Mouse (Mus musculus) limb, embryonic 12.5 days (tissue): ENCODE measurements around the gene Fbxl14. TPM values are rescaled to one million over a fixed set of nuclear protein-coding genes. Genes with fewer than 3 reads are reported as not detected.

Source experiments
- ATAC-seq: fragments of 200-750 bp; cut with Nextera tagmentation; 2 replicates; pipeline ENCODE4 v1.8.0; 2017; ENCODE audit warnings: low read depth, moderate TSS enrichment; ENCODE audit not compliant: insufficient number of reproducible peaks, insufficient read depth, low FRiP score, low TSS enrichment
- H3K27ac ChIP-seq: fragments of 300-500 bp; sonication (generic); 2 replicates; pipeline ENCODE4 v1.5.1; 2016; ENCODE audit warnings: mild to moderate bottlenecking, moderate library complexity
- H3K27me3 ChIP-seq: fragments of 300-500 bp; sonication (generic); 2 replicates; pipeline ENCODE4 v1.6.1; 2016; ENCODE audit warnings: mild to moderate bottlenecking, moderate library complexity
- H3K36me3 ChIP-seq: fragments of 300-500 bp; sonication (generic); 2 replicates; pipeline ENCODE4 v1.6.1; 2016; ENCODE audit warnings: mild to moderate bottlenecking, moderate library complexity
- H3K4me1 ChIP-seq: fragments of 300-500 bp; sonication (generic); replicated peaks from 2 replicates; pipeline ENCODE4 v1.6.1; 2016
- H3K4me2 ChIP-seq: fragments of 300-500 bp; sonication (generic); 2 replicates; pipeline ENCODE4 v1.6.1; 2016; ENCODE audit warnings: mild to moderate bottlenecking, moderate library complexity
- H3K4me3 ChIP-seq: fragments of 300-500 bp; sonication (generic); replicated peaks from 2 replicates; pipeline ENCODE4 v1.5.1; 2016; ENCODE audit warnings: mild to moderate bottlenecking
- H3K9ac ChIP-seq: fragments of 300-500 bp; sonication (generic); replicated peaks from 2 replicates; pipeline ENCODE4 v1.6.1; 2016; ENCODE audit warnings: mild to moderate bottlenecking, moderate library complexity
- H3K9me3 ChIP-seq: fragments of 300-500 bp; sonication (generic); 2 replicates; pipeline ENCODE4 v1.6.1; 2016; ENCODE audit warnings: mild to moderate bottlenecking, moderate library complexity
- WGBS: fragments of 180-500 bp; shearing (Covaris S2); methylation state at CpG from one replicate; pipeline ENCODE4 v1.1.7; 2016; 5-methylcytosine and 5-hydroxymethylcytosine counted together
- polyA plus RNA-seq: library from polyadenylated mRNA; unstranded; fragments of >200 nt; fragmentation: Nextera tagmentation; extraction: Ambion mirVana; gene quantifications from 2 replicates; pipeline ENCODE4 v1.2.1, GENCODE M21; 2016

Gene Fbxl14
- polyA plus RNA-seq, 1 experiment from 2014 or later, result 4.9 TPM

DNA sequence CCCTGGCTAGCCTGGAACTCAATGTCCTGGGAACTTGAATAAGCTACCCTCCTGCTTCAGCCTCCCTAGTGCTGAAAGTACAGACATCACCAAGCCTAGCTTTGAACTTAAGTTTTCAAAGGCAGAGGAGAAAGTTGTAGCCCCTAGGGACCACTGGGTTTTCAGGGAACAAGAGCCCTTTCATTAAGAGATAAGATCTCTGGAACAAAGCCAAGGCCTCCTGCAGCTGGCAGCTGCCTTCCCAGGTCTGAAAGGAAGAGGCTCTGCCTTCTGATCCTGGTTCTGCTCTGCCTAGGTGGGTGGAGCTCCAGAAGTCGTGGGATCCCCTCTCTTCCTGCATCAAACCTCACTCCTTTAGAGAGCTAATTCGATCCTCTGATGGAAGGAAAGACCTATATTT is 6.0 kb downstream of the Fbxl14 start:
- peaks cover 54% of the 10 kb centered on the region for H3K4me1 ChIP-seq
- H3K27ac ChIP-seq, result 0 out of 2 replicates have a peak overlapping the region, but pooled peaks have one; percentile 24
- no peak overlapping the region for H3K9ac ChIP-seq
- H3K27me3 ChIP-seq, result no peaks in the 10 kb centered on the region
- 16% methylated on average over 2 of the region's 2 CpGs for WGBS
- no peak for ATAC-seq
- peaks cover 25% of the 10 kb centered on the region; the same call in 1 of the 2 replicates for H3K36me3 ChIP-seq
- H3K4me3 ChIP-seq, result no peak overlapping the region
- no peaks in the 10 kb centered on the region for H3K9me3 ChIP-seq
- H3K4me2 ChIP-seq, result no peak overlapping the region

DNA sequence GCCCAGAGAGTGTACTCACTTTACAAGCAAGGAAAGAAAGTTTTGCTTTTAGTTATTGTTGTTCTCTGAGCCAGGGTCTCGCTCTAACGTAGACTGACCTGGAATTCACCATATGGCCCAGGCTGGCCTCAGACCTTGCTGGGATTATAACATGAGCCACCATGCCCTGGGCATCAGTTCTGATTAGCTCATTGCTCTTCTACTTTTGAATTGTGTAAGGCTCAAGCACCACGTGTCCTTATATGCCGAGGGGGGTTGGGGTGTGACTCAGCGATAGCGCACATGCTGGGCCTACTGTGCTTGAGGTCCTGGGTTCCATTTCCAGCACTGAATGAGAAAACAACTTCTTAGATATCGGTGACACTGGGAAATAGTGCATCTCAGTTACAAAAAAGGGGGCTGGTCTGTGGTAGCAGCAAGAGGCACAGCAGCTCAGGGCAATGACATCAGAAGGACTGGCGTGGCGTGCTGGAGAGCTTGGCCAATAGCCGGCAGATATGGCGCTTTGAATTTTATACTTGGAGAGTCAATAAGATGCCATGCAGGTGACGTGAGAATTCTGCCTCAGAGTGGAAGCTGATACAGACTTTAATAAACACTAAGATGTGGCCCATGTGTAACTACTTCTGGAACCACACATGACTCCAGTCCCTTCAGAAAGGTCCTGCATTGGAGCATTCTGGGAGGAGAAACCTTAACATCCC is 7.1 kb downstream of the Fbxl14 start:
- H3K27ac ChIP-seq, result no peak overlapping the region

DNA sequence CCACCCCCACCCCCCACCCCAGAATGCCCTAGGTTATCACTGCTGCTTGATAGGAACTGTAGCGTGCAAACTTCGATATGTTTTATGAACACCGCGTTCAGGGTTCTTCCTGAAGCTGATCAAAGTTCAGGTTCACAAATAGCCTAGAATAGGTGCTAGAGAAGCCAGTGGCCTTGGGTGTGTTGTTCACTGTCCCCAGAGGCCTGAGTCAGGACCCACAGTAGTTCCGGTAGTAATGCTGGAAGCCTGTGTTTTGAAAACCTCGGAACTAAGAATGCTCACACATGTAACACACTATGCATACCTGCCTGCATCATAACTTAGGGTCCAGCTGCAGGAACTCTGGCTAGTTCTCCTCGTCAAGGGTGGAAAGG is 7.6 kb downstream of the Fbxl14 start:
- Histone ChIP-seq H3K27ac (no peak overlapping the region), H3K36me3 (peaks cover 18% of the 10 kb centered on the region; the same call in 1 of the 2 replicates), H3K4me2 (no peak overlapping the region), H3K4me3 (no peak overlapping the region), H3K4me1 (peaks cover 44% of the 10 kb centered on the region), H3K9ac (no peak overlapping the region), H3K9me3 (no peaks in the 10 kb centered on the region), H3K27me3 (no peaks in the 10 kb centered on the region)
- WGBS, result 90% methylated on average over 7 of the region's 7 CpGs
- ATAC-seq, result no peak

More for the DNA sequence above, 7.1 kb downstream of the Fbxl14 start:
- Histone ChIP-seq H3K27me3 (no peaks in the 10 kb centered on the region), H3K36me3 (peaks cover 18% of the 10 kb centered on the region; the same call in 1 of the 2 replicates), H3K9me3 (no peaks in the 10 kb centered on the region), H3K4me2 (no peak overlapping the region), H3K4me3 (no peak overlapping the region), H3K4me1 (peaks cover 48% of the 10 kb centered on the region), H3K9ac (no peak overlapping the region)
- WGBS, result 89% methylated on average over 12 of the region's 12 CpGs
- ATAC-seq, result no peak

DNA sequence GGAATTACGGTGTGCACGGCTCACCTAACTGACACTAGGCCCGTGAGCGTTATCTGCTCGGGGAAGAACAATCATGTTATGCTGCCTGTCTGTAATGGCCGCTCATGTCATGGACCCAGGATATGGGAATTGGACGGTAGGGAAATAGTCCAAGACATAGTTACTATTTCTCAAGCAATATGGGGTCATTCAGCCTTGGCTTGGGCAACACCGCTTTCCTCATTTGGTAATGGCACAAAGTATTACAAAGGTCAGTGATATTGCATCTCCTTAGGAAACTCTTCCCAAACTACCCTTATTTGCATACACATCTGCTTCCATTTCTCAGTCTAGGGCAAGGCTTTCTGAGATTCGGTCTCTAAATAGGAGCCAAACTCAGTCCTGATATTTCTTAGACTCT is 8.2 kb downstream of the Fbxl14 start:
- H3K27ac ChIP-seq, result no peak overlapping the region
- H3K9ac ChIP-seq, result no peak overlapping the region
- peaks cover 45% of the 10 kb centered on the region for H3K4me1 ChIP-seq
- no peak for ATAC-seq
- no peak overlapping the region for H3K4me2 ChIP-seq
- no peaks in the 10 kb centered on the region for H3K27me3 ChIP-seq
- H3K36me3 ChIP-seq, result peaks cover 18% of the 10 kb centered on the region; the same call in 1 of the 2 replicates
- WGBS, result 89% methylated on average over 9 of the region's 9 CpGs
- no peak overlapping the region for H3K4me3 ChIP-seq
- H3K9me3 ChIP-seq, result no peaks in the 10 kb centered on the region

DNA sequence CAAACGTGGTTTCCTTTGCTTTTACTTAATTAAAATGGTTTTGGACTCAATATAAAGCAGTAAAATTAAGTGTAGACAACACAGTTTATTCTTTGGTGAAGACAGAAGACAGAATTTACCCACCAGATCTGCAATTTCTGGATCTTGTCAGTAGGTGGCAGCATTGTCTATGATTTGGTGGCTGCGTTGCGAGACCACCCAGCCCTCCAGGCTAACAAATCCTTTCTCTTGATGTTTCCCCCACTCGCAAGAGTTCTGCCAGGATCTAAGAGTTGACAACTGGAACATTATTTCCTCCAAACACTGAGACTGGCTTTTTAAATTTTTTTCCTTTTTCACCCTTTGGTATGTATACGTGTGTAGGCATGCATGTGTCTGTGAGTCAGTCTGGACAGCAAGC is 10.3 kb downstream of the Fbxl14 start:
- Histone ChIP-seq H3K27ac (no peak overlapping the region), H3K4me1 (peaks cover 29% of the 10 kb centered on the region), H3K9ac (no peak overlapping the region), H3K4me2 (no peak overlapping the region), H3K4me3 (no peak overlapping the region), H3K9me3 (no peaks in the 10 kb centered on the region), H3K36me3 (peaks cover under 1% of the 10 kb centered on the region; the same call in 1 of the 2 replicates), H3K27me3 (no peaks in the 10 kb centered on the region)
- WGBS, result 11% methylated on average over 5 of the region's 5 CpGs
- peak; percentile 10; the same call in 1 of the 2 replicates for ATAC-seq

DNA sequence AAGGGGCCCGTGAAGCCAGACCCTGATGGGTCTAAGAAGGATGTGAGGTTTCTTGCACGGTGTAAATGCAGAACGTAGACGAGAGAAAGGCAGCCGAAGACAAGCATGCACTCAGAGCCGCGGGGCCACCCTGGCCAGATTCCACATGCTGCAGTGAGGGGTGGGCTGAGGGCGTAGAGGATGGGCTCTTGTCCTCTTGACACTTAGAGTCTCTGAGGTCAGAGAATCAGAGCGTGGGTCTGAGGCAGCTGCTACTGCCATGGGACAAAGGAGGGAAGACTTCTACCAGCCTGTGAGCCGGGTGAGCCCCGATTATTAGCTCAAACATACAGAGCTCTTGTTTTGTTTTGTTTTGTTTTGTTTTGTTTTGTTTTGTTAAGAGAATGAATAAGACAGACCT is 11.1 kb downstream of the Fbxl14 start:
- ATAC-seq, result no peak

DNA sequence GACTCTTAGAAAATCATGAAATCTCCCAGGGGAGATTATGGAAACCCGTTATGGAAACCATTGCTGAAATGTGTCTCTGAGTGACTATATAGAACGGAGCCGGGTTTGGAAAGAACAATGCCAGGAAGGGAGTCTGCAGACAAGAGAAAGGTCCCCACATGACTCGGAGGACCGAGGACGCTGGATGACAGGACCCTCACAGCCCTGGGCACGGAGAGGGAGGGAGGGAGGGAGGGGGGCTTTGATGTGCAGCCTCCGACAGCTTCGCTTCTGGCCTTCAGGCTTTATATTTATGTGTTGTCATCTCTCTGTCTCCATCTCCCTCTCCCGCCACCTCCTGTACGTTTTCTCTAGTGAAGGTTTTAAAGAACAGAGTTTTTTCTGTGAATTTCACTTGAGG is 11.5 kb downstream of the Fbxl14 start:
- Histone ChIP-seq H3K27ac (no peak overlapping the region), H3K27me3 (no peaks in the 10 kb centered on the region), H3K4me1 (peaks cover 21% of the 10 kb centered on the region), H3K4me2 (no peak overlapping the region), H3K4me3 (no peak overlapping the region), H3K36me3 (no peaks in the 10 kb centered on the region), H3K9me3 (no peaks in the 10 kb centered on the region), H3K9ac (no peak overlapping the region)
- ATAC-seq, result no peak
- 50% methylated on average over 11 of the region's 11 CpGs for WGBS

More for the DNA sequence above, 11.1 kb downstream of the Fbxl14 start:
- H3K4me2 ChIP-seq, result no peak overlapping the region
- H3K9ac ChIP-seq, result no peak overlapping the region
- peaks cover 26% of the 10 kb centered on the region for H3K4me1 ChIP-seq
- no peaks in the 10 kb centered on the region for H3K27me3 ChIP-seq
- H3K27ac ChIP-seq, result no peak overlapping the region
- H3K36me3 ChIP-seq, result no peaks in the 10 kb centered on the region; the same call in 1 of the 2 replicates
- H3K9me3 ChIP-seq, result no peaks in the 10 kb centered on the region
- 45% methylated on average over 11 of the region's 11 CpGs for WGBS
- no peak overlapping the region for H3K4me3 ChIP-seq

DNA sequence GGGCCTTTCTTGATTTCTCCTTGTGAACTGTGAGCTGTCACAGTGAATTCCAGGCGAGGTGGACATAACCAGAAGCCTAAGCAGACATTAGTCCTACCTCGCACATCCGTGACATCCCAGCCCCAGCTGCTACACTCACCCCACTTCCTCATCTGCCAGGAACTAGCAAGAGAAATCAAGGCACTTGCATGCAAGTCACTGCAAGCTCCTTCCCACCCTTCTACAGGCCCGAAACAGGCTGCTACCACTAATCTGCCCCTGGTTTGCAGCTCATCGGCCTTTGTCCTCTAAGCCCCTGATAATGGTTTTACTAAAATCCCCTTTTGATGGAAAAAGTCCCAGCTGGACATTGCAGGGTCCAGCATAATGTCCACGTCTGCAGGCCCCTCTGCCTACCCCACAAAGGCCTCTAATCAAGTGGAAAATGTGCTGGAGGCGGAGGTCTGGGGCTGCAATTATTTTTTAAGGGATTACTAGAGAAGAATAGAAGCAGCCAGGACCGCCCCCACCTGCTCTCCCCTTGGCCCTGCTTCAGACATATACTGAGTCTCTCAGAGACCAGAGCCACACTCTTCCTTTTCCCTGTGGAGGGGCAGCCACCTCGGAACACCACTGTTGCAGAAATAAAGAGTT is 12.6 kb downstream of the Fbxl14 start:
- no peak for ATAC-seq

DNA sequence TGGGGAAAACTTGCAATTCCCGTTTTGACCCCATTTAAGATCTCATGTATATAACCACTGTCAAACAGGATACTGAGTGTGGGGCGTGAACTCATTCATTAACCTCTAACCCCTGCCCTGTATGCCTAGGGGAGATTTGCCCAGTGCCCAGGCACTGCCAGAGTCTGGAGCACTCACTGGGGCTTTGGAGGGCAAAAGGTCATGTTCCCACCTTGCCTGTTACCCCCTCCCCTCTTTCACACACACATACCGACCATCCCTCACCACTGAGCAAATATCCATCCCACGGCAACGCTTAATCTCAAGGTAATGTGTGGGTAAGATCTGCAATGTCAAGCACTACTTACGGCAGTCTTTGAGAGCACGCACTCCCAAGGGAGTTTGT is 13.2 kb downstream of the Fbxl14 start:
- no peak overlapping the region for H3K27ac ChIP-seq
- WGBS, result 47% methylated on average over 7 of the region's 7 CpGs
- H3K9me3 ChIP-seq, result no peaks in the 10 kb centered on the region
- H3K36me3 ChIP-seq, result no peaks in the 10 kb centered on the region
- peaks cover 20% of the 10 kb centered on the region for H3K4me1 ChIP-seq
- no peaks in the 10 kb centered on the region for H3K27me3 ChIP-seq
- no peak overlapping the region for H3K4me3 ChIP-seq
- ATAC-seq, result no peak
- no peak overlapping the region for H3K9ac ChIP-seq
- H3K4me2 ChIP-seq, result no peak overlapping the region

More for the DNA sequence above, 12.6 kb downstream of the Fbxl14 start:
- no peak overlapping the region for H3K27ac ChIP-seq
- H3K4me2 ChIP-seq, result no peak overlapping the region
- H3K27me3 ChIP-seq, result no peaks in the 10 kb centered on the region
- no peaks in the 10 kb centered on the region for H3K36me3 ChIP-seq
- 53% methylated on average over 9 of the region's 9 CpGs for WGBS
- H3K4me1 ChIP-seq, result peaks cover 20% of the 10 kb centered on the region
- H3K9ac ChIP-seq, result 0 out of 2 replicates have a peak overlapping the region, but pooled peaks have one; percentile 37
- H3K4me3 ChIP-seq, result no peak overlapping the region
- no peaks in the 10 kb centered on the region for H3K9me3 ChIP-seq

DNA sequence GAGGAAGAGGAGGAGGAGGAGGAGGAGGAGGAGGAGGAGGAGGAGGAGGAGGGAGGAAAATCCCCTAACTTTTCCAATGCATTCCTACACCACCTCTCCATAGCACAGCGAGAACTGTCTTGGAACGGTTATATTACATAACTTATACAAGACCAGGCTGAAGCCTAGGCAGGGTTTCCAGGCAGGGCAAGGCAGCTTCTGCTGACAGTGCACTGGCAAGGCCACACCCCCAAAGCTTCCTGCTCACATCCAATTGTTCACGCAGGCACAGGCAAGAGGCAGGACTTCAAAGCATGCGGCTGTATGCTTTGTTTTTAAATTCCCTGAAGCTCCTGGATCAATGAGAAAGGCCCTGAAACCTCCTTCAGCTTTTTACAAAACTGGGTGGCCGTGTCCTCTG is 19.8 kb downstream of the Fbxl14 start:
- no peak overlapping the region for H3K4me3 ChIP-seq
- no peak overlapping the region for H3K27ac ChIP-seq
- no peaks in the 10 kb centered on the region for H3K36me3 ChIP-seq
- no peaks in the 10 kb centered on the region for H3K9me3 ChIP-seq
- no peaks in the 10 kb centered on the region for H3K27me3 ChIP-seq
- H3K4me1 ChIP-seq, result peaks cover 14% of the 10 kb centered on the region
- no peak for ATAC-seq
- no peak overlapping the region for H3K4me2 ChIP-seq
- no peak overlapping the region for H3K9ac ChIP-seq
- 26% methylated on average over 5 of the region's 5 CpGs for WGBS

DNA sequence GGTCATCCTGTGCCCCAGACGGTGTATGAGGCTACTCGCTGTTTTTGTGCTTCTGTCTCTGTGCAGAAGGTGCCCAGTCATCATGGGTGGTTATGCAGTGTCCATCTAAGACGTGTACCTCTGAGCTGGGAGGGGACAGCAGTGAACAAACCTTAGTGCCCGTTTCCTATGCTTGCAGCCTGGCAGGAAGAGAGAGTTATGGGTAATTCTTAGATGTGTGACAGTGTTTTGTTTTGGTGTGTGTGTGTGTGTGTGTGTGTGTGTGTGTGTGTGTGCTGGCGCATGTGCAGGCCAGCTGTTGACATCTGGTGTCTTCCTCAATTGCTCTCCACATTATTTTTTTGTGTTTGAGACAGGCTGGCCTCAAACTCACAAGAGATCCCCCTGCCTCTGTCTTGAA is 20.6 kb downstream of the Fbxl14 start:
- H3K4me3 ChIP-seq, result no peak overlapping the region
- H3K4me2 ChIP-seq, result no peak overlapping the region
- 51% methylated on average over 5 of the region's 5 CpGs for WGBS
- H3K27me3 ChIP-seq, result no peaks in the 10 kb centered on the region
- H3K4me1 ChIP-seq, result peaks cover 14% of the 10 kb centered on the region
- no peaks in the 10 kb centered on the region for H3K9me3 ChIP-seq
- no peak overlapping the region for H3K27ac ChIP-seq
- no peak for ATAC-seq
- no peaks in the 10 kb centered on the region for H3K36me3 ChIP-seq
- H3K9ac ChIP-seq, result no peak overlapping the region
